Mouse (Mus musculus): ENCODE data around the gene Rimbp2.

GRCm38 (mm10) chr5:128970878-128971277 is 17.6 kb upstream of the Rimbp2 start:
- TF ChIP-seq POLR2A (IDR thresholded peaks at IDR 0.05; ENCODE audit: extremely low read depth, insufficient read depth, low read length) (no peak), CTCF (IDR thresholded peaks at IDR 0.05; ENCODE audit: low read depth, low read length) (no peak)

All from liver, adult 2 months (tissue).